10 mouse cellular contexts compared by ENCODE assay signal in the genomic region with DNA sequence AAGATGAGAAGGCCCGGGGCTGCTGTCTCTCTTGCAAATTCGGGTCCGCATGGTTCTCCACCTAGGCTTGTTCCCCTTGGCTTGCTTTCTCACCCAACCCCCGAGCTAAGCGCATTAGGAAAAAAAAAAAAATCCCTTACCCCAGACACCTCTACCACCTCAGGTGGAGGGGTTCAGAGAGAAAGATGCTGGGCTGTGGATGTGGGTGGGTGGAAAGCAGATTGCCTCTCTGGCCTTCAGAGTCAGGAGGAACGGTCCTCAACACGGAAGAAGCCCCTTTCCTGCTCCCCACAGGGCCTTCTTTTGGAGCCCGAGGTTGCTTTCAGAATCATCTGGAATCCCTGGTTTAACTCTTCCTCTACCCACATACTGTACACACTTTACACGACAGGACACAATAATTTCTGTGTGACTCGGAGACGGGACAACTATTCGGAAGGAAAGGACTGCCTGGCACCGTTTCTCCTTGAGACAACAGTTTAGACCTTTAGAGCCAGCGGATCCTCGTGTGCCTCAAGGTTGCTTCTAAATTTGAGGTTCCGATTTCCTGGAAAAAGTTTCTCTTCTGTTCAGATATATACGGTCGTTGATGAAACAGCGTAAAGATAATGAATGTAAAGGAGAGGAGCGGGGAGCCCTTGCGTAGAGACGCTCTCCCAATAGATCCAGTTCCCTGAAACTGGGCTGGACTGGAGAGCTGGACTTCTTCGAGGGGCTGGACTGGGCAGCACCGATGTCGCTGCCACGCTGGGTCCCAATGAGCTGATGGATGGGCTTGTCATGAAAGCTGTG. TPM values are rescaled to one million over a fixed set of nuclear protein-coding genes. Genes with fewer than 3 reads are reported as not detected.
DNase-seq lines count a peak whose midpoint lies in the region; ATAC-seq lines count a peak whose summit lies in the region.
"Had no signal": no experiment of that assay in that cellular context is flagged by ENCODE, and none has a peak within 500 bp of the region (broad histone marks: within the 10 kb centered on the region; RNA-seq: fewer than 3 reads in every experiment).

No protein-coding gene starts in this region.

- H3K36me3 ChIP-seq in heart, embryonic 15.5 days = no peaks in the 10 kb centered on the region
- H3K36me3 ChIP-seq in hindbrain, embryonic 13.5 days = no peaks in the 10 kb centered on the region
- H3K36me3 ChIP-seq in midbrain, embryonic 16.5 days (ENCODE audit: control insufficient read depth, insufficient read depth, low read length) = no peaks in the 10 kb centered on the region

- no peak overlapping the region for H3K27ac ChIP-seq in heart, embryonic 15.5 days
- peak overlapping the region; percentile 82; the same call in 1 of the 2 replicates for H3K27ac ChIP-seq in hindbrain, embryonic 13.5 days
- H3K27ac ChIP-seq in midbrain, embryonic 16.5 days (ENCODE audit: low read length) = peak overlapping the region; percentile 71

- H3K4me2 ChIP-seq in heart, embryonic 15.5 days = peak overlapping the region; percentile 35
- peak overlapping the region; percentile 57 for H3K4me2 ChIP-seq in hindbrain, embryonic 13.5 days
- peak overlapping the region; percentile 58 for H3K4me2 ChIP-seq in midbrain, embryonic 16.5 days (ENCODE audit: low read length)

- peaks cover 35% of the 10 kb centered on the region for H3K4me1 ChIP-seq in heart, embryonic 15.5 days (replicated peaks)
- H3K4me1 ChIP-seq in hindbrain, embryonic 13.5 days (replicated peaks) = peaks cover 50% of the 10 kb centered on the region
- peaks cover 21% of the 10 kb centered on the region for H3K4me1 ChIP-seq in midbrain, embryonic 16.5 days (ENCODE audit: control insufficient read depth, insufficient read depth, low read length)

- peaks cover 87% of the 10 kb centered on the region for H3K27me3 ChIP-seq in heart, embryonic 15.5 days
- H3K27me3 ChIP-seq in hindbrain, embryonic 13.5 days = peaks cover 69% of the 10 kb centered on the region
- peaks cover 24% of the 10 kb centered on the region for H3K27me3 ChIP-seq in midbrain, embryonic 16.5 days (ENCODE audit: control insufficient read depth, insufficient read depth, low read depth, low read length)

- intact Hi-C loops in heart, postnatal 25 days (cut with DNase I) = loop anchor here (10.0 kb wide), 1 partner anchor 1171 kb away; a partner anchor contains a TSS

- H3K4me3 ChIP-seq in heart, embryonic 15.5 days = peak overlapping the region; percentile 12; the same call in 1 of the 2 replicates
- peak overlapping the region; percentile 42 for H3K4me3 ChIP-seq in hindbrain, embryonic 13.5 days
- H3K4me3 ChIP-seq in midbrain, embryonic 16.5 days (ENCODE audit: low read depth, low read length) = peak overlapping the region; percentile 35; the same call in 1 of the 2 replicates

- WGBS in heart, embryonic 15.5 days = 20% methylated on average over 26 of the region's 26 CpGs
- WGBS in hindbrain, embryonic 13.5 days = 9% methylated on average over 26 of the region's 26 CpGs
- WGBS in midbrain, embryonic 16.5 days = 15% methylated on average over 26 of the region's 26 CpGs

- DNase-seq in heart, postnatal 25 days (ENCODE audit: low spot score) = no peak
- DNase-seq in embryo, embryonic 10.5 days (ENCODE audit: low spot score) = peak; percentile 60
- no peak for DNase-seq in spleen, adult 12 weeks (ENCODE audit: low spot score)
- no peak for DNase-seq in ovary, postnatal 10 days (ENCODE audit: low spot score)
- no peak for DNase-seq in cerebellum, postnatal 25 days
- DNase-seq: layer of hippocampus, adult 9-11 months had no signal

- no peak overlapping the region for H3K9ac ChIP-seq in heart, embryonic 15.5 days
- H3K9ac ChIP-seq in hindbrain, embryonic 13.5 days = peak overlapping the region; percentile 74
- peak overlapping the region; percentile 55 for H3K9ac ChIP-seq in midbrain, embryonic 16.5 days (ENCODE audit: low read depth, low read length)

- no peaks in the 10 kb centered on the region for H3K9me3 ChIP-seq in heart, embryonic 15.5 days (replicated peaks)
- no peaks in the 10 kb centered on the region for H3K9me3 ChIP-seq in hindbrain, embryonic 13.5 days
- no peaks in the 10 kb centered on the region for H3K9me3 ChIP-seq in midbrain, embryonic 16.5 days (replicated peaks; ENCODE audit: control insufficient read depth, low read length, poor library complexity, severe bottlenecking)

- ATAC-seq in heart, embryonic 15.5 days (replicated peaks; ENCODE audit: insufficient number of reproducible peaks, insufficient read depth, low FRiP score, low read depth) = no peak
- no peak; the same call in 1 of the 2 replicates for ATAC-seq in hindbrain, embryonic 13.5 days (ENCODE audit: low FRiP score)
- ATAC-seq in midbrain, embryonic 16.5 days = no peak

RNA-seq across cellular contexts. Expression of a gene that starts 8.7 kb away (rescaled TPM):
- polyA plus RNA-seq in heart, embryonic 15.5 days (2015; fragmentation: Nextera tagmentation; extraction: Ambion mirVana) = 7.7 and 8.6 TPM in 2 replicates
- total RNA-seq in heart, postnatal 25 days (2021) = 10 to 100 TPM in 1 of 2 experiments, 1 to 10 TPM in 1; 8.8 to 11.9 TPM
- polyA plus RNA-seq in hindbrain, embryonic 13.5 days (2015; fragmentation: Nextera tagmentation; extraction: Ambion mirVana) = 15.4 and 18.4 TPM in 2 replicates
- 16.5 and 16.8 TPM in 2 replicates for polyA plus RNA-seq in midbrain, embryonic 16.5 days (2015; fragmentation: Nextera tagmentation; extraction: Ambion mirVana)
- total RNA-seq: granulocyte monocyte progenitor cell, adult 5-6 weeks had no signal
